ENCODE assay signal across 8 mouse cellular contexts in the genomic region with DNA sequence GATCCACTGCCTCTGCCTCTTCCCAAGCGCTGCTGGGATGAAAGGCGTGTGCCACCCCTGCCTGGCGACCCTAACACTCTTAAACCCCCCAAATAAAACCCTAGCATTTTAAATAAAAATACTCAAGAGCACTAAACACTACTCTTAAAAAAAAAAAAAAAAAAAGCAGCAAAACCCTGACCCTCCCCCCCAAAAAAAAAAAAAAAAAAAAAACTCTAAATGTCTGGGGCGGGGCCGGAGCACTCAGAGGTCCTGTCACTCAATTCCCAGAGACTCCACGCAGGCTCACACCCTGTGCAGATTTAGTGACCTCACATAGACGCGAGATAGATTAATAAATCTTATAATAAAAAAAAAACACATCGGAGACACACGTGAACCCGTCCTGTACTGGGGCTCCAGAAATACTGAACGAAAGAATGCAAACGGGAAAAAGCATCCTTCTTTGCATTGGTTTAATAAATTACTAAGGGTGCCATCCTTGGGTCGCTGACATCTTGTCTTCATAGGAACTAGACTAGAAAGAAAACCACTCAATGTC.
DNase-seq lines count a peak whose midpoint lies in the region; ATAC-seq lines count a peak whose summit lies in the region.

No protein-coding gene starts in this region.

- DNase-seq in thymus, postnatal 14 days = peak; percentile 5
- no peak for DNase-seq in thymus, postnatal 36 days
- DNase-seq in limb, embryonic 10.5 days (ENCODE audit: low spot score) = no peak
- no peak for DNase-seq in kidney, postnatal 36 days

- peak overlapping the region; percentile 58 for H3K9ac ChIP-seq in stomach, embryonic 14.5 days (replicated peaks; ENCODE audit: low read depth, low read length)

- peak overlapping the region; percentile 89 for H3K27ac ChIP-seq in limb, embryonic 10.5 days
- no peak overlapping the region; the same call in 1 of the 2 replicates for H3K27ac ChIP-seq in stomach, embryonic 14.5 days (ENCODE audit: low read length)

- no peaks in the 10 kb centered on the region; the same call in 1 of the 2 replicates for H3K36me3 ChIP-seq in erythroblast, embryonic 14.5 days (ENCODE audit: control insufficient read depth)
- no peaks in the 10 kb centered on the region for H3K36me3 ChIP-seq in limb, embryonic 10.5 days
- H3K36me3 ChIP-seq in stomach, embryonic 14.5 days (ENCODE audit: control insufficient read depth, insufficient read depth, low read length) = no peaks in the 10 kb centered on the region

- no peaks in the 10 kb centered on the region for H3K9me3 ChIP-seq in erythroblast, embryonic 14.5 days (ENCODE audit: control insufficient read depth, low read length)
- no peaks in the 10 kb centered on the region for H3K9me3 ChIP-seq in limb, embryonic 10.5 days (replicated peaks)
- H3K9me3 ChIP-seq in stomach, embryonic 14.5 days (ENCODE audit: control insufficient read depth, low read depth, low read length) = no peaks in the 10 kb centered on the region

- WGBS in limb, embryonic 10.5 days = 64% methylated on average over 14 of the region's 14 CpGs
- WGBS in stomach, embryonic 14.5 days = 41% methylated on average over 14 of the region's 14 CpGs

- H3K4me1 ChIP-seq in erythroblast, embryonic 14.5 days (ENCODE audit: control insufficient read depth) = peaks cover 15% of the 10 kb centered on the region
- H3K4me1 ChIP-seq in limb, embryonic 10.5 days = no peaks in the 10 kb centered on the region
- no peaks in the 10 kb centered on the region for H3K4me1 ChIP-seq in stomach, embryonic 14.5 days (ENCODE audit: control insufficient read depth, insufficient read depth, low read length)

- no peak for ATAC-seq in erythroblast, adult 5-6 weeks (replicated peaks; ENCODE audit: low FRiP score, poor library complexity, severe bottlenecking)
- ATAC-seq in stomach, embryonic 14.5 days (ENCODE audit: insufficient number of reproducible peaks, insufficient read depth, low FRiP score, low read depth) = no peak
- no peak for ATAC-seq in monocyte, adult 5-6 weeks (replicated peaks; ENCODE audit: insufficient number of reproducible peaks, low FRiP score, low TSS enrichment, poor library complexity, severe bottlenecking)

- peak overlapping the region; percentile 86 for H3K4me3 ChIP-seq in erythroblast, embryonic 14.5 days (replicated peaks)
- peak overlapping the region; percentile 61 for H3K4me3 ChIP-seq in limb, embryonic 10.5 days
- H3K4me3 ChIP-seq in stomach, embryonic 14.5 days (ENCODE audit: low read depth, low read length) = peak overlapping the region; percentile 58

- H3K27me3 ChIP-seq in erythroblast, embryonic 14.5 days (ENCODE audit: control insufficient read depth) = no peaks in the 10 kb centered on the region
- H3K27me3 ChIP-seq in limb, embryonic 10.5 days (ENCODE audit: low read depth, poor library complexity, severe bottlenecking) = no peaks in the 10 kb centered on the region
- H3K27me3 ChIP-seq in stomach, embryonic 14.5 days (ENCODE audit: control insufficient read depth, insufficient read depth, low read length) = no peaks in the 10 kb centered on the region

- peak overlapping the region; percentile 52 for H3K4me2 ChIP-seq in stomach, embryonic 14.5 days (replicated peaks; ENCODE audit: low read depth, low read length)
